Mouse (Mus musculus): ENCODE measurements around the gene Iqschfp. TPM values are rescaled to one million over a fixed set of nuclear protein-coding genes. Genes with fewer than 3 reads are reported as not detected.

Iqschfp gene
- polyA plus RNA-seq, 1 experiment = not detected

DNA sequence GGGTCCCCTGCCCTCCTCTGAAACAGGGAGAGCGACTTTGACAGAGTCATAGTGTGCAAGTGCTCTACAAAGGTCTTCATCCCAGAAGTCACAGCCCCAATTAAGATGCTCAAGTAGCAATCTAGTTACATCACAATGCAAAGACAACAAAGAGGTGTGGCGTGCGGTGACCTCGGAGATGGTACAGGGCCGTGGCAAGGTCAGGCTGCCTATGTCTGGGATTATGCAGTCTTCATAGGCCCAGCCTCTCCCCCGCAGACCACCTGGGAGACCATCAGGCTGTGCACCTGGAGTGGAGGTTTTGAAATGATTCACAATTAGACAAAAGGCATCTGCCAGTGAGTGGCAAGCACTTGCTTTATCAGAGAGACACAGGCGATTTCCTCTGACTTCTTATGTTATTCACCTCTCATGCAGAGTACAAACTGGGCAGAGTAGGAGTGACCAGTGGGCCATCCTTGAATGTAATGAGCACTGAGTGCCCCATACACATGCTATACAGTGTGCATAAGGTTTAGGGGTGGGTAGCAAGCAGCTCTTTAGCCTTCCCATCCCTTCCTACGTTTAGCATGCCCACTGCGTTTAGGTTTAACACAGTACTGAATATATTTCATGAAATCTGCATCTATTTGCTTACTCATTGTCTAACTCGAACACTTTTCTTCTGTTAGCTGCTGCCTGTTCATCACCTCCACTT lies 673.1 kb downstream of the Iqschfp start:
- no peaks in the 10 kb centered on the region for H3K36me3 ChIP-seq (replicated peaks; ENCODE audit: low read length)
- H3K9me3 ChIP-seq = no peaks in the 10 kb centered on the region
- no peak overlapping the region for H3K4me3 ChIP-seq (replicated peaks)
- peaks cover 15% of the 10 kb centered on the region for H3K4me1 ChIP-seq
- TF ChIP-seq GATA1 (IDR thresholded peaks at IDR 0.05; ENCODE audit: borderline replicate concordance, low read length) = no peak
- no peak for TF ChIP-seq FLI1 (IDR thresholded peaks at IDR 0.05; ENCODE audit: low read length)
- peaks cover under 1% of the 10 kb centered on the region for H3K27me3 ChIP-seq (replicated peaks)

DNA sequence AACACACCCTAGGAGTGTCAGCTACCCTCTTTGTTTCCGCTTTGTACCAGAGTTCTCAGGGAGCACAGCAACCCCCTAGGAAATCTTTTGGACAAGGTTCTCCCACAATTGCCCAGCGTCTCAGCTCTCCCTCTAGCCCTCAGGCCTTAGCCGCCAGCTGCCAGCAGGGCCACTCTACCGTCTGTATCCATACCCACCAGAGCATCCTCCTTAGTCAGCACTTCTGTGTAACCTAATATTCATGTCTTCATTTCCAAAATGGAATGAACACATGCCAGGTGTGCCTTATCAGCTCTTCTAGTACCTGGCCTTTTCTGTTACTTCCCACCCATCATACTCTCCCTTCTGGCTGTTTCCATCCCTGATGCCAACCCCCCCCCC lies 673.6 kb downstream of the Iqschfp start:
- peaks cover 12% of the 10 kb centered on the region for H3K4me1 ChIP-seq
- no peaks in the 10 kb centered on the region for H3K27me3 ChIP-seq (replicated peaks)
- no peaks in the 10 kb centered on the region for H3K36me3 ChIP-seq (replicated peaks; ENCODE audit: low read length)
- H3K9me3 ChIP-seq = no peaks in the 10 kb centered on the region
- H3K4me3 ChIP-seq (replicated peaks) = no peak overlapping the region
- TF ChIP-seq GATA1 (IDR thresholded peaks at IDR 0.05; ENCODE audit: borderline replicate concordance, low read length) = no peak
- TF ChIP-seq FLI1 (IDR thresholded peaks at IDR 0.05; ENCODE audit: low read length) = no peak

GRCm38 (mm10) chr3:68567581-68567980 lies 675.5 kb downstream of the Iqschfp start:
- Histone ChIP-seq H3K4me1 (peaks cover 14% of the 10 kb centered on the region), H3K9me3 (no peaks in the 10 kb centered on the region), H3K4me3 (replicated peaks) (no peak overlapping the region), H3K27me3 (replicated peaks) (peaks cover 4% of the 10 kb centered on the region), H3K36me3 (replicated peaks; ENCODE audit: low read length) (no peaks in the 10 kb centered on the region)
- TF ChIP-seq FLI1 (IDR thresholded peaks at IDR 0.05; ENCODE audit: low read length) = no peak
- no peak for TF ChIP-seq GATA1 (IDR thresholded peaks at IDR 0.05; ENCODE audit: borderline replicate concordance, low read length)

- peaks cover 14% of the 10 kb centered on the region for H3K4me1 ChIP-seq
- peaks cover 4% of the 10 kb centered on the region for H3K27me3 ChIP-seq (replicated peaks)
- TF ChIP-seq GATA1 (IDR thresholded peaks at IDR 0.05; ENCODE audit: borderline replicate concordance, low read length) = no peak
- TF ChIP-seq FLI1 (IDR thresholded peaks at IDR 0.05; ENCODE audit: low read length) = no peak
- no peaks in the 10 kb centered on the region for H3K9me3 ChIP-seq
- H3K36me3 ChIP-seq (replicated peaks; ENCODE audit: low read length) = no peaks in the 10 kb centered on the region
- H3K4me3 ChIP-seq (replicated peaks) = no peak overlapping the region
These were observed 676.1 kb downstream of the Iqschfp start for GRCm38 (mm10) chr3:68568149-68568548.

DNA sequence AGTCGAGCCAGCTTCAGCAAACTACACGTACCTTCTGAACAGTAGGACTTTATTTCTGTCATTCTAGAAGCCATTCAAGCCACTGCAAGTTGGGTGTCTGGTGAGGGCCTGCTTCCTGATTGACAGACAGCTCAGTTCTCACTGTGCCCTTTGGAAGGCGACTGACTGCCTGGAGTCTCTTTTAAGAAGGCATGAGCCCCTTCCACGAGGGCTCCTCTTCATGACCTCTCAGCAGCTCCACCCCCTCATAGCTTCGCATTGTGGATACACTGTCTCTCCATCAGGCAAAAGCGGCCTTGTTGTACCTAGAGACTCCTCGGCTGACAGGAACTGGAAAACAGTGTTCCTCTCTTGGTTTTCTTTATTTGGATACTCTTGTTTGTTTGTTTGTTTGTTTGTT lies 676.7 kb downstream of the Iqschfp start:
- TF ChIP-seq GATA1 (IDR thresholded peaks at IDR 0.05; ENCODE audit: borderline replicate concordance, low read length) = no peak
- TF ChIP-seq FLI1 (IDR thresholded peaks at IDR 0.05; ENCODE audit: low read length) = no peak
- H3K27me3 ChIP-seq (replicated peaks) = peaks cover 4% of the 10 kb centered on the region
- no peak overlapping the region for H3K4me3 ChIP-seq (replicated peaks)
- H3K4me1 ChIP-seq = peaks cover 14% of the 10 kb centered on the region
- no peaks in the 10 kb centered on the region for H3K9me3 ChIP-seq
- no peaks in the 10 kb centered on the region for H3K36me3 ChIP-seq (replicated peaks; ENCODE audit: low read length)

- TF ChIP-seq FLI1 (IDR thresholded peaks at IDR 0.05; ENCODE audit: low read length) = no peak
- no peak for TF ChIP-seq GATA1 (IDR thresholded peaks at IDR 0.05; ENCODE audit: borderline replicate concordance, low read length)
- no peaks in the 10 kb centered on the region for H3K9me3 ChIP-seq
These were observed 678.3 kb downstream of the Iqschfp start for GRCm38 (mm10) chr3:68570319-68570718.

GRCm38 (mm10) chr3:68572249-68573225 lies 680.5 kb downstream of the Iqschfp start:
- no peak overlapping the region for H3K4me3 ChIP-seq (replicated peaks)
- H3K4me1 ChIP-seq = peaks cover 5% of the 10 kb centered on the region; the same call in 1 of the 2 replicates
- TF ChIP-seq GATA1 (IDR thresholded peaks at IDR 0.05; ENCODE audit: borderline replicate concordance, low read length) (no peak), FLI1 (IDR thresholded peaks at IDR 0.05; ENCODE audit: low read length) (no peak)
- no peaks in the 10 kb centered on the region for H3K9me3 ChIP-seq
- peaks cover 16% of the 10 kb centered on the region for H3K27me3 ChIP-seq (replicated peaks)
- no peaks in the 10 kb centered on the region for H3K36me3 ChIP-seq (replicated peaks; ENCODE audit: low read length)

More at GRCm38 (mm10) chr3:68570319-68570718, 678.3 kb downstream of the Iqschfp start:
- Histone ChIP-seq H3K27me3 (replicated peaks) (peaks cover 5% of the 10 kb centered on the region), H3K4me3 (replicated peaks) (no peak overlapping the region), H3K4me1 (peaks cover 9% of the 10 kb centered on the region), H3K36me3 (replicated peaks; ENCODE audit: low read length) (no peaks in the 10 kb centered on the region)

- Histone ChIP-seq H3K4me3 (replicated peaks) (no peak overlapping the region), H3K36me3 (replicated peaks; ENCODE audit: low read length) (no peaks in the 10 kb centered on the region), H3K9me3 (no peaks in the 10 kb centered on the region), H3K4me1 (peaks cover 5% of the 10 kb centered on the region; the same call in 1 of the 2 replicates), H3K27me3 (replicated peaks) (peaks cover 16% of the 10 kb centered on the region)
- TF ChIP-seq FLI1 (IDR thresholded peaks at IDR 0.05; ENCODE audit: low read length) (no peak), GATA1 (IDR thresholded peaks at IDR 0.05; ENCODE audit: borderline replicate concordance, low read length) (no peak)
These were observed 681.2 kb downstream of the Iqschfp start for GRCm38 (mm10) chr3:68573226-68573624.

- H3K4me3 ChIP-seq (replicated peaks) = no peak overlapping the region
- TF ChIP-seq FLI1 (IDR thresholded peaks at IDR 0.05; ENCODE audit: low read length) (no peak), GATA1 (IDR thresholded peaks at IDR 0.05; ENCODE audit: borderline replicate concordance, low read length) (no peak)
These were observed 682.1 kb downstream of the Iqschfp start for GRCm38 (mm10) chr3:68574097-68574496.

More at GRCm38 (mm10) chr3:68574097-68574496, 682.1 kb downstream of the Iqschfp start:
- Histone ChIP-seq H3K36me3 (replicated peaks; ENCODE audit: low read length) (no peaks in the 10 kb centered on the region), H3K9me3 (no peaks in the 10 kb centered on the region), H3K27me3 (replicated peaks) (peaks cover 16% of the 10 kb centered on the region), H3K4me1 (peaks cover 5% of the 10 kb centered on the region; the same call in 1 of the 2 replicates)

Data from megakaryocyte, embryonic 14.5 days (primary cell).